Mouse (Mus musculus): ENCODE data around the gene Gm20605.

- no peak for TF ChIP-seq POLR2A (IDR thresholded peaks at IDR 0.05; ENCODE audit: insufficient read depth, low read length)
- no peak for TF ChIP-seq CTCF (IDR thresholded peaks at IDR 0.05; ENCODE audit: low read depth, low read length)
Observed at GRCm38 (mm10) chr5:137645652-137646091, 16.7 kb downstream of the Gm20605 start, which contains the start of gene Irs3.

Data from ES-Bruce4 (cell line).